Comparison of ENCODE assay signal across 9 mouse cellular contexts in genomic region chr2:26566221-26566620, GRCm38 (mm10). TPM values are rescaled to one million over a fixed set of nuclear protein-coding genes. Genes with fewer than 3 reads are reported as not detected.
DNase-seq lines count a peak whose midpoint lies in the region; ATAC-seq and TF ChIP-seq lines count a peak whose summit lies in the region.
"Had no signal": no experiment of that assay in that cellular context is flagged by ENCODE, and none has a peak within 500 bp of the region (broad histone marks: within the 10 kb centered on the region; RNA-seq: fewer than 3 reads in every experiment).

No protein-coding gene starts in this region.

- H3K27me3 ChIP-seq in hindbrain, embryonic 13.5 days = no peaks in the 10 kb centered on the region

- H3K4me3 ChIP-seq in left cerebral cortex, adult 2 months = no peak overlapping the region
- H3K4me3 ChIP-seq in hindbrain, embryonic 13.5 days = no peak overlapping the region
- H3K4me3 ChIP-seq: myocyte had no signal

- H3K9me3 ChIP-seq in hindbrain, embryonic 13.5 days = no peaks in the 10 kb centered on the region

- TF ChIP-seq CTCF in left cerebral cortex, adult 2 months (IDR thresholded peaks at IDR 0.05) = peak; percentile 59

- intact Hi-C loops in left cerebral cortex, adult 2 months (cut with DNase I) = loop anchor here (5.0 to 10.0 kb wide), 2 partner anchors 264 to 411 kb away; no protein-coding TSS in a partner anchor
- intact Hi-C loops in left cerebral cortex, postnatal 25 days (cut with DNase I) = loop anchor here (1.0 to 10.0 kb wide), 4 partner anchors 117 to 411 kb away; no protein-coding TSS in a partner anchor

- peaks cover 8% of the 10 kb centered on the region for H3K4me1 ChIP-seq in hindbrain, embryonic 13.5 days (replicated peaks)

- no peak overlapping the region for H3K9ac ChIP-seq in hindbrain, embryonic 13.5 days

- no peaks in the 10 kb centered on the region for H3K36me3 ChIP-seq in hindbrain, embryonic 13.5 days

- H3K4me2 ChIP-seq in hindbrain, embryonic 13.5 days = no peak overlapping the region

- ATAC-seq in hindbrain, embryonic 13.5 days (ENCODE audit: low FRiP score) = peak; percentile 46; the same call in 1 of the 2 replicates

- WGBS in hindbrain, embryonic 13.5 days = 20% methylated on average over 4 of the region's 4 CpGs

- DNase-seq in left cerebral cortex, adult 2 months (ENCODE audit: extremely low spot score in 1 of 2, low spot score in 2 of 2) = peak; percentile 29 to 36
- DNase-seq in left cerebral cortex, adult 8-10 months (ENCODE audit: low spot score in 2 of 2) = no peak
- DNase-seq in NIH3T3 (ENCODE audit: low read depth) = peak; percentile 31
- DNase-seq in embryo, embryonic 10 days (ENCODE audit: low spot score) = peak; percentile 79
- DNase-seq in lung, postnatal 10 days = peak; percentile 80
- DNase-seq in skeletal muscle tissue, adult 2 months (ENCODE audit: low read depth, low spot score) = peak; percentile 48
- no peak for DNase-seq in left cerebral cortex, postnatal 25 days (ENCODE audit: low spot score in 2 of 2)

- no peak overlapping the region for H3K27ac ChIP-seq in left cerebral cortex, adult 2 months
- no peak overlapping the region for H3K27ac ChIP-seq in hindbrain, embryonic 13.5 days

RNA-seq across cellular contexts. Expression of gene Egfl7, which starts 13.6 kb away (rescaled TPM):
- total RNA-seq in left cerebral cortex, adult 2 months (2021) = 10 to 100 TPM; 62.4 to 67.4 TPM
- total RNA-seq in left cerebral cortex, adult 8-10 months (2022) = 10 to 100 TPM; 63.8 to 88.2 (median 66.2) TPM
- polyA plus RNA-seq in hindbrain, embryonic 13.5 days (2015; fragmentation: Nextera tagmentation; extraction: Ambion mirVana) = 72.2 and 78.9 TPM in 2 replicates
- total RNA-seq in left cerebral cortex, postnatal 25 days (2021) = 10 to 100 TPM; 68.0 to 81.4 TPM

RNA-seq across cellular contexts. Expression of gene Gm20532, which starts 20.2 kb away (rescaled TPM):
- total RNA-seq in left cerebral cortex, adult 2 months (2021) = not detected
- total RNA-seq in left cerebral cortex, adult 8-10 months (2022) = not detected
- polyA plus RNA-seq in hindbrain, embryonic 13.5 days (2015; fragmentation: Nextera tagmentation; extraction: Ambion mirVana) = not detected in 2 replicates
- not detected for total RNA-seq in left cerebral cortex, postnatal 25 days (2021)
- polyA plus RNA-seq: myocyte had no signal

RNA-seq across cellular contexts. Expression of gene Agpat2, which starts 38.0 kb away (rescaled TPM):
- total RNA-seq in left cerebral cortex, adult 2 months (2021) = 1 to 10 TPM; 1.3 to 1.8 TPM
- total RNA-seq in left cerebral cortex, adult 8-10 months (2022) = 1 to 10 TPM; 1.5 to 3.9 (median 3.6) TPM
- 6.8 and 7.0 TPM in 2 replicates for polyA plus RNA-seq in hindbrain, embryonic 13.5 days (2015; fragmentation: Nextera tagmentation; extraction: Ambion mirVana)
- total RNA-seq in left cerebral cortex, postnatal 25 days (2021) = 1 to 10 TPM in 1 of 2 experiments, under 1 TPM in 1; 0.85 to 1.2 TPM

RNA-seq across cellular contexts. Expression of gene Notch1, which starts 49.8 kb away (rescaled TPM):
- total RNA-seq in left cerebral cortex, adult 2 months (2021) = 10 to 100 TPM; 23.8 to 23.9 TPM
- total RNA-seq in left cerebral cortex, adult 8-10 months (2022) = 10 to 100 TPM; 23.3 to 28.8 (median 26.6) TPM
- 17.5 and 19.2 TPM in 2 replicates for polyA plus RNA-seq in hindbrain, embryonic 13.5 days (2015; fragmentation: Nextera tagmentation; extraction: Ambion mirVana)
- total RNA-seq in left cerebral cortex, postnatal 25 days (2021) = 10 to 100 TPM; 17.4 to 28.9 TPM

Comparison
In these comparisons a context has a peak if more than half of its experiments do, and no peak if none do; other contexts are left out.
1. DNase-seq: peak in left cerebral cortex, adult 2 months (2 of 2), NIH3T3 (single experiment), embryo, embryonic 10 days (single experiment), lung, postnatal 10 days (single experiment) and skeletal muscle tissue, adult 2 months (single experiment); none in left cerebral cortex, adult 8-10 months (0 of 2) and left cerebral cortex, postnatal 25 days (0 of 2).